Mouse (Mus musculus): ENCODE data around the gene Btbd35f29. TPM values are rescaled to one million over a fixed set of nuclear protein-coding genes. Genes with fewer than 3 reads are reported as not detected.

The Btbd35f29 gene
- total RNA-seq (2023), result not detected

GRCm38 (mm10) chrX:31117374-31117773 lies at the start of gene Btbd35f29:
Gene Btbd35f29, plus strand, starts transcription at chrX:31117674.

Other genes with a start within 250 kb of the Btbd35f29 start
- gene Spin2f, start 136.2 kb downstream of the Btbd35f29 start, total RNA-seq (2023), result not detected
- not detected for gene Btbd35f26, start 218.8 kb downstream of the Btbd35f29 start, total RNA-seq (2023)

Measured in neutrophil, adult 83 days (primary cell).